Mouse (Mus musculus): ENCODE measurements around the gene Idh3b.

Idh3b gene

DNA sequence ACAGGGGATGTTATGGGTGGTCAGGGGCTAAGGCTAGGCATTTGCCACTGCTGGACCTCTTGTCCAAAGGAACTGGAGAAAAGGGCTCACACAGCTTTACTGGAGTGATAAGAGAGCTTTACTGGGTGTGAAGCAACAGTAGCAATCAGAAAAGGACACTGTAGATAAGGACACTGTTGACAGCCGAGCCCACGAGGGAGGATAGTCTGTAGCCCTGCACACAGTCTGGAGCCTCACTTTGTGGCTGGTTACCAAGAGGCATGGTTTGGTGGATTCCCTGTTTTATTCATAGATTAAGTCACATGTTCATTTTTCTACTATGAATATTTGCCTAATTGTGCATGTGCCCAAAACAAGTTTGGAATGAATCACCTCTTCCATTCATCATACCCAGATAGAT lies 21.9 kb downstream of the Idh3b start:
- no peak for DNase-seq

DNA sequence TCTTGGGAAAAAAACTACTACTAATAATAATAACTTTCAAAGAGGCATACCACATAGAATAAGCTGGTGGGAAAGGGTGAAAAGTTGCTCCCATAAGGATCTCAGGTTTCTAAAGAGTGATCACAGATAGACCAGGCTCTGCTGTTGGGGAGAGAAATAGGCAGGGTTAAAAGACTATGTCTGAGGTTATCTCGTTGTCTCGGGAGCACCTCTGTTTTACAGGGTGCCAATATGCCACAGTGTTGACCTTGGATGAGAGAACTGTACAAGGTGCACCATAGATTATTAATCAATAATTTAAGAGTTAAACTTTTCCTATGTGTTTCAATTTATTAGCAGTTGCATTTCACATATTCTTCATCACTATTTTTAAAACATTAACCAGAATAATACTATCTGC lies 22.4 kb downstream of the Idh3b start:
- DNase-seq = no peak

GRCm38 (mm10) chr2:130260822-130261221 lies 23.5 kb downstream of the Idh3b start:
- DNase-seq = no peak

DNA sequence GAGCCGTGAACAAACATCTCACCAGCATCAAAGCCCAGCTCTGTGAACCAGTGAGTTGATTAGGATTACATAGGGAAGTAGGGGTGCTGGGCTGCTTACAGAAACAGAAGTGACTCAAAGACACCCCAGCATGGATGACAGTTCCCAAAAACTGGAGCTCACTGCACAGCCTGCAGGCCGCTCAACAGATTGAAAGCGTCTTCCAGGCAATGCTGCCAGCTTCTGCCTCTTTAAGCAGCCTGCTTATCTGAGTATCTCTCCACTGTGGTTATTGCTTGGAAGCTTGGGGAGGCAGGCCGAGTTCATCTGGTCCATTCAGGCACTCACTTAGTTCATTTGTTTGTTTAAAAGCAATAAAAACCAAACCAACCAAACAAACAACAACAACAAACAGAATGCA lies 27.6 kb downstream of the Idh3b start:
- no peak for DNase-seq

- no peak for DNase-seq
These were observed 36.1 kb downstream of the Idh3b start for GRCm38 (mm10) chr2:130248226-130248625.

- DNase-seq = peak; percentile 32
These were observed 37.4 kb downstream of the Idh3b start for GRCm38 (mm10) chr2:130246912-130247311.
